Mouse (Mus musculus) forebrain, postnatal 0 days (tissue): ENCODE measurements around the gene Lrrc4c. TPM values are rescaled to one million over a fixed set of nuclear protein-coding genes. Genes with fewer than 3 reads are reported as not detected.

Source experiments
- ATAC-seq: fragments of 200-750 bp; cut with Nextera tagmentation; 2 replicates; pipeline ENCODE4 v1.8.0; 2017; ENCODE audit warnings: mild to moderate bottlenecking, moderate library complexity
- DNase-seq: peaks from one replicate; pipeline ENCODE4 v3.0.0-alpha.2; 2015
- H3K27ac ChIP-seq: fragments of 300-500 bp; sonication (generic); 2 replicates; pipeline ENCODE4 v1.5.1; 2014; ENCODE audit warnings: low read depth, mild to moderate bottlenecking, antibody characterized with exemption, low read length, moderate library complexity, mixed read lengths
- H3K27me3 ChIP-seq: fragments of 300-500 bp; sonication (generic); 2 replicates; pipeline ENCODE4 v1.6.1; 2014; ENCODE audit warnings: mild to moderate bottlenecking, low read length, mixed read lengths; ENCODE audit not compliant: insufficient read depth
- H3K36me3 ChIP-seq: fragments of 300-500 bp; sonication (generic); 2 replicates; pipeline ENCODE4 v1.6.1; 2014; ENCODE audit warnings: mild to moderate bottlenecking, moderate library complexity; ENCODE audit not compliant: insufficient read depth
- H3K4me1 ChIP-seq: fragments of 300-500 bp; sonication (generic); 2 replicates; pipeline ENCODE4 v1.6.1; 2014; ENCODE audit warnings: antibody characterized with exemption; ENCODE audit not compliant: insufficient read depth
- H3K4me2 ChIP-seq: fragments of 300-500 bp; sonication (generic); 2 replicates; pipeline ENCODE4 v1.6.1; 2014; ENCODE audit warnings: low read depth, mild to moderate bottlenecking, moderate library complexity
- H3K4me3 ChIP-seq: fragments of 300-500 bp; sonication (generic); 2 replicates; pipeline ENCODE4 v1.5.1; 2014; ENCODE audit warnings: low read depth, low read length, mixed read lengths
- H3K9ac ChIP-seq: fragments of 300-500 bp; sonication (generic); 2 replicates; pipeline ENCODE4 v1.6.1; 2014; ENCODE audit warnings: mild to moderate bottlenecking
- H3K9me3 ChIP-seq: fragments of 300-500 bp; sonication (generic); 2 replicates; pipeline ENCODE4 v1.6.1; 2016; ENCODE audit warnings: low read length
- CTCF ChIP-seq: sonication (generic); IDR thresholded peaks from 2 replicates; pipeline ENCODE4 v1.5.1; 2016; ENCODE audit warnings: antibody characterized with exemption, control low read depth, low read depth
- whole genome bisulfite sequencing: fragments of 180-500 bp; shearing (Covaris S2); extraction: QIAGEN DNeasy Blood & Tissue Kit; methylation state at CpG from one replicate; pipeline ENCODE4 v1.1.7; 2014; 5-methylcytosine and 5-hydroxymethylcytosine counted together
- polyA plus RNA-seq: library from polyadenylated mRNA; unstranded; fragments of >200 nt; fragmentation: Nextera tagmentation; extraction: Ambion mirVana; gene quantifications from 2 replicates; pipeline ENCODE4 v1.2.1, GENCODE M21; 2015
- total RNA-seq: library from RNA; depleted of rRNA; stranded (reverse); fragments of >200 nt; gene quantifications from 2 replicates; pipeline ENCODE4 v1.2.3, GENCODE M21; 2014

The Lrrc4c gene
- total and polyA plus RNA-seq, 2 experiments from 2014 or later = 39.9 to 60.7 TPM

GRCm38 (mm10) chr2:96604801-96605200 is 286.8 kb downstream of the Lrrc4c start:
- no peaks in the 10 kb centered on the region for H3K4me1 ChIP-seq
- no peak overlapping the region for H3K4me2 ChIP-seq
- no peaks in the 10 kb centered on the region for H3K27me3 ChIP-seq
- no peak overlapping the region for H3K4me3 ChIP-seq
- no peak overlapping the region for H3K9ac ChIP-seq
- H3K27ac ChIP-seq = no peak overlapping the region
- no peaks in the 10 kb centered on the region for H3K36me3 ChIP-seq
- TF ChIP-seq CTCF = no peak
- 93% methylated on average over 3 of the region's 3 CpGs for WGBS
- DNase-seq = no peak
- no peak for ATAC-seq
- no peaks in the 10 kb centered on the region for H3K9me3 ChIP-seq

- WGBS = 89% methylated on average over 1 of the region's 1 CpGs
- Histone ChIP-seq H3K36me3 (no peaks in the 10 kb centered on the region), H3K9me3 (no peaks in the 10 kb centered on the region), H3K4me1 (no peaks in the 10 kb centered on the region), H3K27ac (no peak overlapping the region), H3K9ac (no peak overlapping the region), H3K4me3 (no peak overlapping the region), H3K4me2 (no peak overlapping the region), H3K27me3 (no peaks in the 10 kb centered on the region)
- no peak for TF ChIP-seq CTCF
- no peak for ATAC-seq
- DNase-seq = no peak
Measured at GRCm38 (mm10) chr2:96614121-96614520, 296.2 kb downstream of the Lrrc4c start.

- H3K27me3 ChIP-seq = no peaks in the 10 kb centered on the region
- no peak overlapping the region for H3K9ac ChIP-seq
- H3K27ac ChIP-seq = no peak overlapping the region
- no peak for TF ChIP-seq CTCF
- no peak for DNase-seq
- 54% methylated on average over 6 of the region's 6 CpGs for WGBS
- no peak overlapping the region for H3K4me3 ChIP-seq
- H3K4me1 ChIP-seq = no peaks in the 10 kb centered on the region
- no peaks in the 10 kb centered on the region for H3K9me3 ChIP-seq
- H3K36me3 ChIP-seq = no peaks in the 10 kb centered on the region
- no peak overlapping the region for H3K4me2 ChIP-seq
- no peak for ATAC-seq
Measured at GRCm38 (mm10) chr2:96618691-96619205, 300.8 kb downstream of the Lrrc4c start.

GRCm38 (mm10) chr2:96667113-96667512 is 349.1 kb downstream of the Lrrc4c start:
- ATAC-seq = no peak
- no peak overlapping the region for H3K4me2 ChIP-seq
- 32% methylated on average over 4 of the region's 4 CpGs for WGBS
- no peak for TF ChIP-seq CTCF
- no peak overlapping the region for H3K27ac ChIP-seq
- H3K4me1 ChIP-seq = no peaks in the 10 kb centered on the region
- H3K9ac ChIP-seq = no peak overlapping the region
- no peak overlapping the region for H3K4me3 ChIP-seq
- H3K27me3 ChIP-seq = no peaks in the 10 kb centered on the region
- no peaks in the 10 kb centered on the region for H3K9me3 ChIP-seq
- no peaks in the 10 kb centered on the region for H3K36me3 ChIP-seq
- DNase-seq = no peak

- Histone ChIP-seq H3K4me1 (no peaks in the 10 kb centered on the region), H3K9ac (no peak overlapping the region), H3K27ac (no peak overlapping the region), H3K4me2 (no peak overlapping the region), H3K9me3 (no peaks in the 10 kb centered on the region), H3K27me3 (no peaks in the 10 kb centered on the region), H3K4me3 (no peak overlapping the region), H3K36me3 (no peaks in the 10 kb centered on the region)
- 78% methylated on average over 4 of the region's 4 CpGs for WGBS
- DNase-seq = no peak
- no peak for ATAC-seq
- TF ChIP-seq CTCF = no peak
Measured at GRCm38 (mm10) chr2:96681806-96682205, 363.8 kb downstream of the Lrrc4c start.

GRCm38 (mm10) chr2:96685328-96685727 is 367.4 kb downstream of the Lrrc4c start:
- ATAC-seq (no peak), DNase-seq (no peak)
- no peak overlapping the region for H3K4me3 ChIP-seq
- H3K4me2 ChIP-seq = no peak overlapping the region
- no peak overlapping the region for H3K27ac ChIP-seq
- H3K27me3 ChIP-seq = no peaks in the 10 kb centered on the region
- H3K9ac ChIP-seq = no peak overlapping the region
- H3K9me3 ChIP-seq = no peaks in the 10 kb centered on the region
- no peaks in the 10 kb centered on the region for H3K36me3 ChIP-seq
- 55% methylated on average over 1 of the region's 1 CpGs for WGBS
- H3K4me1 ChIP-seq = no peaks in the 10 kb centered on the region
- no peak for TF ChIP-seq CTCF

- WGBS = 8% methylated on average over 3 of the region's 3 CpGs
- Histone ChIP-seq H3K4me3 (no peak overlapping the region), H3K9me3 (no peaks in the 10 kb centered on the region), H3K27ac (no peak overlapping the region), H3K4me2 (no peak overlapping the region), H3K4me1 (no peaks in the 10 kb centered on the region), H3K9ac (no peak overlapping the region), H3K36me3 (no peaks in the 10 kb centered on the region), H3K27me3 (no peaks in the 10 kb centered on the region)
- TF ChIP-seq CTCF = no peak
- peak; percentile 74; the same call in 1 of the 2 replicates for ATAC-seq
- DNase-seq = no peak
Measured at GRCm38 (mm10) chr2:96705004-96705403, 387.0 kb downstream of the Lrrc4c start.
